Comparison of ENCODE assay signal across 1 mouse cellular context in genomic region chr17:35921710-35922109, GRCm38 (mm10).
TF ChIP-seq lines count a peak whose summit lies in the region.

No protein-coding gene starts in this region.

TF ChIP-seq in CH12.LX, 34 proteins besides CTCF, POLR2A, EP300 and RAD21:
- TF ChIP-seq IRF4 (IDR thresholded peaks at IDR 0.05; ENCODE audit: low read depth, low read length) = no peak
- TF ChIP-seq MYC (IDR thresholded peaks at IDR 0.05; ENCODE audit: low read depth, low read length) = 0 out of 2 replicates have a peak, but pooled peaks have one; percentile 1
- TF ChIP-seq PAX5 (IDR thresholded peaks at IDR 0.05; ENCODE audit: low read length) = no peak
